Mouse (Mus musculus): ENCODE data around the gene Itgb1bp1.

- TF ChIP-seq POLR2A (IDR thresholded peaks at IDR 0.05; ENCODE audit: extremely low read depth, insufficient read depth, low read length) = no peak
- TF ChIP-seq CTCF (IDR thresholded peaks at IDR 0.05; ENCODE audit: extremely low read depth, insufficient read depth, low read length) = peak; percentile 66
Observed at GRCm38 (mm10) chr12:21265946-21266783, 19.9 kb downstream of the Itgb1bp1 start.
